Mouse (Mus musculus) liver, embryonic 15.5 days (tissue): ENCODE results near the gene Nid1. TPM values are rescaled to one million over a fixed set of nuclear protein-coding genes. Genes with fewer than 3 reads are reported as not detected.

ENCODE experiments used
- ATAC-seq: fragments of 200-750 bp; cut with Nextera tagmentation; 2 replicates; pipeline ENCODE4 v1.8.0; 2017; ENCODE audit warnings: moderate number of reproducible peaks, mild to moderate bottlenecking, moderate library complexity; ENCODE audit not compliant: insufficient read depth
- H3K27ac ChIP-seq: fragments of 300-500 bp; sonication (generic); replicated peaks from 2 replicates; pipeline ENCODE4 v1.5.1; 2015; ENCODE audit warnings: mild to moderate bottlenecking, inconsistent platforms
- H3K27me3 ChIP-seq: fragments of 300-500 bp; sonication (generic); 2 replicates; pipeline ENCODE4 v1.6.1; 2015; ENCODE audit warnings: mild to moderate bottlenecking, inconsistent platforms
- H3K36me3 ChIP-seq: fragments of 300-500 bp; sonication (generic); replicated peaks from 2 replicates; pipeline ENCODE4 v1.6.1; 2015; ENCODE audit warnings: moderate library complexity, mild to moderate bottlenecking, inconsistent platforms
- H3K4me1 ChIP-seq: fragments of 300-500 bp; sonication (generic); replicated peaks from 2 replicates; pipeline ENCODE4 v1.6.1; 2015; ENCODE audit warnings: inconsistent platforms
- H3K4me2 ChIP-seq: fragments of 300-500 bp; sonication (generic); 2 replicates; pipeline ENCODE4 v1.6.1; 2015; ENCODE audit warnings: moderate library complexity, mild to moderate bottlenecking, inconsistent platforms
- H3K4me3 ChIP-seq: fragments of 300-500 bp; sonication (generic); replicated peaks from 2 replicates; pipeline ENCODE4 v1.5.1; 2015; ENCODE audit warnings: mild to moderate bottlenecking, inconsistent platforms
- H3K9ac ChIP-seq: fragments of 300-500 bp; sonication (generic); 2 replicates; pipeline ENCODE4 v1.6.1; 2015; ENCODE audit warnings: moderate library complexity, mild to moderate bottlenecking, inconsistent platforms
- H3K9me3 ChIP-seq: fragments of 300-500 bp; sonication (generic); replicated peaks from 2 replicates; pipeline ENCODE4 v1.6.1; 2016; ENCODE audit warnings: inconsistent platforms
- whole genome bisulfite sequencing: fragments of 180-500 bp; shearing (Covaris S2); methylation state at CpG from one replicate; pipeline ENCODE4 v1.1.7; 2015; ENCODE audit warnings: mixed read lengths; ENCODE audit not compliant: insufficient replicate concordance; 5-methylcytosine and 5-hydroxymethylcytosine counted together
- polyA plus RNA-seq: library from polyadenylated mRNA; unstranded; fragments of >200 nt; fragmentation: Nextera tagmentation; extraction: Ambion mirVana; gene quantifications from 2 replicates; pipeline ENCODE4 v1.2.1, GENCODE M21; 2015

Gene Nid1
- polyA plus RNA-seq, 1 experiment from 2014 or later = 26.3 TPM

GRCm38 (mm10) chr13:13476568-13476967 lies 39.2 kb downstream of the Nid1 start:
- Histone ChIP-seq H3K4me3 (no peak overlapping the region), H3K9me3 (no peaks in the 10 kb centered on the region), H3K9ac (no peak overlapping the region), H3K4me2 (no peak overlapping the region), H3K36me3 (no peaks in the 10 kb centered on the region), H3K27me3 (no peaks in the 10 kb centered on the region), H3K27ac (no peak overlapping the region), H3K4me1 (peaks cover 4% of the 10 kb centered on the region; the same call in 1 of the 2 replicates)
- ATAC-seq = no peak
- WGBS = 57% methylated on average over 2 of the region's 2 CpGs

GRCm38 (mm10) chr13:13477046-13477445 lies 39.7 kb downstream of the Nid1 start:
- WGBS = 57% methylated on average over 2 of the region's 2 CpGs
- no peak overlapping the region for H3K9ac ChIP-seq
- H3K4me3 ChIP-seq = no peak overlapping the region
- H3K4me1 ChIP-seq = peaks cover 4% of the 10 kb centered on the region; the same call in 1 of the 2 replicates
- H3K4me2 ChIP-seq = no peak overlapping the region
- H3K9me3 ChIP-seq = no peaks in the 10 kb centered on the region
- no peaks in the 10 kb centered on the region for H3K36me3 ChIP-seq
- no peak for ATAC-seq
- no peak overlapping the region for H3K27ac ChIP-seq
- H3K27me3 ChIP-seq = no peaks in the 10 kb centered on the region

GRCm38 (mm10) chr13:13479986-13480385 lies 42.6 kb downstream of the Nid1 start:
- Histone ChIP-seq H3K4me2 (no peak overlapping the region), H3K36me3 (no peaks in the 10 kb centered on the region; the same call in 1 of the 2 replicates), H3K27ac (no peak overlapping the region), H3K4me3 (no peak overlapping the region), H3K27me3 (no peaks in the 10 kb centered on the region), H3K9me3 (no peaks in the 10 kb centered on the region), H3K4me1 (no peaks in the 10 kb centered on the region), H3K9ac (no peak overlapping the region)
- no peak for ATAC-seq
- 30% methylated on average over 2 of the region's 2 CpGs for WGBS

- no peak overlapping the region for H3K4me3 ChIP-seq
- H3K36me3 ChIP-seq = no peaks in the 10 kb centered on the region; the same call in 1 of the 2 replicates
- no peak overlapping the region for H3K9ac ChIP-seq
- WGBS = 65% methylated on average over 5 of the region's 5 CpGs
- no peak overlapping the region for H3K27ac ChIP-seq
- H3K9me3 ChIP-seq = no peaks in the 10 kb centered on the region
- no peaks in the 10 kb centered on the region for H3K27me3 ChIP-seq
- ATAC-seq = no peak
- no peak overlapping the region for H3K4me2 ChIP-seq
- no peaks in the 10 kb centered on the region for H3K4me1 ChIP-seq
Observed at GRCm38 (mm10) chr13:13481033-13481432, 43.7 kb downstream of the Nid1 start.

GRCm38 (mm10) chr13:13481875-13482674 lies 44.7 kb downstream of the Nid1 start:
- Histone ChIP-seq H3K4me3 (no peak overlapping the region), H3K36me3 (no peaks in the 10 kb centered on the region; the same call in 1 of the 2 replicates), H3K4me2 (no peak overlapping the region), H3K4me1 (no peaks in the 10 kb centered on the region), H3K27me3 (no peaks in the 10 kb centered on the region), H3K9ac (no peak overlapping the region), H3K9me3 (no peaks in the 10 kb centered on the region), H3K27ac (no peak overlapping the region)
- WGBS = 75% methylated on average over 16 of the region's 16 CpGs
- no peak for ATAC-seq

GRCm38 (mm10) chr13:13484351-13484751 lies 47.0 kb downstream of the Nid1 start:
- ATAC-seq = no peak
- H3K36me3 ChIP-seq = no peaks in the 10 kb centered on the region; the same call in 1 of the 2 replicates
- no peaks in the 10 kb centered on the region for H3K4me1 ChIP-seq
- no peak overlapping the region for H3K4me2 ChIP-seq
- H3K9me3 ChIP-seq = no peaks in the 10 kb centered on the region
- no peak overlapping the region for H3K4me3 ChIP-seq
- no peaks in the 10 kb centered on the region for H3K27me3 ChIP-seq
- H3K27ac ChIP-seq = no peak overlapping the region
- WGBS = 50% methylated on average over 7 of the region's 7 CpGs
- no peak overlapping the region for H3K9ac ChIP-seq

GRCm38 (mm10) chr13:13484883-13485282 lies 47.5 kb downstream of the Nid1 start:
- Histone ChIP-seq H3K36me3 (no peaks in the 10 kb centered on the region; the same call in 1 of the 2 replicates), H3K4me1 (no peaks in the 10 kb centered on the region), H3K9me3 (no peaks in the 10 kb centered on the region), H3K27me3 (no peaks in the 10 kb centered on the region), H3K4me3 (no peak overlapping the region), H3K9ac (no peak overlapping the region), H3K4me2 (no peak overlapping the region), H3K27ac (no peak overlapping the region)
- no peak for ATAC-seq
- 70% methylated on average over 2 of the region's 2 CpGs for WGBS

GRCm38 (mm10) chr13:13485682-13486081 lies 48.3 kb downstream of the Nid1 start:
- H3K4me1 ChIP-seq = no peaks in the 10 kb centered on the region
- H3K36me3 ChIP-seq = no peaks in the 10 kb centered on the region; the same call in 1 of the 2 replicates
- H3K27ac ChIP-seq = no peak overlapping the region
- no peak overlapping the region for H3K4me2 ChIP-seq
- no peak for ATAC-seq
- no peaks in the 10 kb centered on the region for H3K27me3 ChIP-seq
- no peaks in the 10 kb centered on the region for H3K9me3 ChIP-seq
- no peak overlapping the region for H3K9ac ChIP-seq
- no peak overlapping the region for H3K4me3 ChIP-seq
- 73% methylated on average over 4 of the region's 4 CpGs for WGBS

- Histone ChIP-seq H3K27ac (no peak overlapping the region), H3K9ac (no peak overlapping the region), H3K4me3 (no peak overlapping the region), H3K36me3 (no peaks in the 10 kb centered on the region; the same call in 1 of the 2 replicates), H3K4me2 (no peak overlapping the region), H3K4me1 (no peaks in the 10 kb centered on the region), H3K9me3 (no peaks in the 10 kb centered on the region), H3K27me3 (no peaks in the 10 kb centered on the region)
- WGBS = 47% methylated on average over 1 of the region's 1 CpGs
- ATAC-seq = no peak
Observed at GRCm38 (mm10) chr13:13487851-13488250, 50.5 kb downstream of the Nid1 start.

GRCm38 (mm10) chr13:13489861-13490260 lies 52.5 kb downstream of the Nid1 start:
- no peak for ATAC-seq
- Histone ChIP-seq H3K4me3 (no peak overlapping the region), H3K27ac (no peak overlapping the region), H3K4me2 (no peak overlapping the region), H3K27me3 (no peaks in the 10 kb centered on the region), H3K9ac (no peak overlapping the region), H3K4me1 (no peaks in the 10 kb centered on the region), H3K9me3 (no peaks in the 10 kb centered on the region), H3K36me3 (no peaks in the 10 kb centered on the region)
- WGBS = 65% methylated on average over 5 of the region's 5 CpGs

GRCm38 (mm10) chr13:13492151-13492550 lies 54.8 kb downstream of the Nid1 start:
- Histone ChIP-seq H3K4me1 (no peaks in the 10 kb centered on the region), H3K9me3 (no peaks in the 10 kb centered on the region), H3K4me3 (no peak overlapping the region), H3K27me3 (no peaks in the 10 kb centered on the region), H3K4me2 (no peak overlapping the region), H3K27ac (no peak overlapping the region), H3K9ac (no peak overlapping the region), H3K36me3 (no peaks in the 10 kb centered on the region)
- 49% methylated on average over 2 of the region's 2 CpGs for WGBS
- ATAC-seq = no peak
